Mouse (Mus musculus) lung, embryonic 16.5 days (tissue): ENCODE data around the gene Osbpl6. TPM values are rescaled to one million over a fixed set of nuclear protein-coding genes. Genes with fewer than 3 reads are reported as not detected.
A peak's percentile ranks its signal among the peaks of the same experiment; 100 is the strongest.

Experiments
- ATAC-seq: fragments of 200-750 bp; cut with Nextera tagmentation; 2 replicates; pipeline ENCODE4 v1.8.0; 2017; ENCODE audit warnings: low read depth, mild to moderate bottlenecking, moderate library complexity
- H3K27ac ChIP-seq: fragments of 300-500 bp; sonication (generic); 2 replicates; pipeline ENCODE4 v1.5.1; 2014; ENCODE audit warnings: mild to moderate bottlenecking, control low read depth, low read length
- H3K27me3 ChIP-seq: fragments of 300-500 bp; sonication (generic); 2 replicates; pipeline ENCODE4 v1.6.1; 2014; ENCODE audit warnings: low read depth, low read length, mixed read lengths; ENCODE audit not compliant: control insufficient read depth, insufficient read depth
- H3K36me3 ChIP-seq: fragments of 300-500 bp; sonication (generic); 2 replicates; pipeline ENCODE4 v1.6.1; 2014; ENCODE audit warnings: low read length; ENCODE audit not compliant: control insufficient read depth, insufficient read depth
- H3K4me1 ChIP-seq: fragments of 300-500 bp; sonication (generic); replicated peaks from 2 replicates; pipeline ENCODE4 v1.6.1; 2014; ENCODE audit warnings: low read length, mixed read lengths; ENCODE audit not compliant: control insufficient read depth, insufficient read depth
- H3K4me2 ChIP-seq: fragments of 300-500 bp; sonication (generic); 2 replicates; pipeline ENCODE4 v1.6.1; 2014; ENCODE audit warnings: low read depth, low read length, control low read depth
- H3K4me3 ChIP-seq: fragments of 300-500 bp; sonication (generic); 2 replicates; pipeline ENCODE4 v1.5.1; 2014; ENCODE audit warnings: mild to moderate bottlenecking, low read length, control low read depth
- H3K9ac ChIP-seq: fragments of 300-500 bp; sonication (generic); 2 replicates; pipeline ENCODE4 v1.6.1; 2014; ENCODE audit warnings: low read length, control low read depth
- H3K9me3 ChIP-seq: fragments of 300-500 bp; sonication (generic); 2 replicates; pipeline ENCODE4 v1.6.1; 2016; ENCODE audit warnings: low read length; ENCODE audit not compliant: control insufficient read depth
- WGBS: fragments of 180-500 bp; shearing (Covaris S2); extraction: QIAGEN DNeasy Blood & Tissue Kit; methylation state at CpG from one replicate; pipeline ENCODE4 v1.1.7; 2014; 5-methylcytosine and 5-hydroxymethylcytosine counted together
- polyA plus RNA-seq: library from polyadenylated mRNA; unstranded; fragments of >200 nt; fragmentation: Nextera tagmentation; extraction: Ambion mirVana; gene quantifications from 2 replicates; pipeline ENCODE4 v1.2.1, GENCODE M21; 2015

Gene Osbpl6
- polyA plus RNA-seq, 1 experiment from 2014 or later: 20.9 TPM

DNA sequence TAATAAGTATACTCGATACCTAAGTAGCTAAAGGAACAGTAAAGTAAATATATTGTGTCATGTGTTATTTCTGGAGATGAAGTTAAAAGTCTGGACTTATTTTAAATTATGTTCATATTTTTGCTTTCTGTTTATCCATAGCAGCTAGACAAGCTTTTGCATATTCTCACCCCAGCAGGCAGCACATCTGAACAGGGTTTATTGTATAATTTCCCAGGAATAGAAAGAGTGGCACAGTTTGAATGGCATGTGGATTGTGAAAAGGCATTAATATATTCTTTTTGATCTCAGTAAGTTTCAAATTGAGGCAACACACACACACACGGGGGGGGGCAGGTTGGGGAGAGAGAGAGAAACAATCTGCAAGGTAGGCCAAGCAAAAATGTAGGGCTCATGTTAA, 6.6 kb downstream of the Osbpl6 start:
- 61% methylated on average over 2 of the region's 2 CpGs for WGBS
- no peaks in the 10 kb centered on the region for H3K27me3 ChIP-seq
- H3K36me3 ChIP-seq: no peaks in the 10 kb centered on the region
- no peak overlapping the region for H3K9ac ChIP-seq
- no peak overlapping the region for H3K4me2 ChIP-seq
- no peak for ATAC-seq
- H3K9me3 ChIP-seq: no peaks in the 10 kb centered on the region
- no peak overlapping the region for H3K4me3 ChIP-seq
- H3K4me1 ChIP-seq: no peaks in the 10 kb centered on the region
- no peak overlapping the region for H3K27ac ChIP-seq

GRCm38 (mm10) chr2:76417446-76418141, 11.3 kb downstream of the Osbpl6 start:
- H3K27ac ChIP-seq: no peak overlapping the region
- H3K4me2 ChIP-seq: no peak overlapping the region
- ATAC-seq: no peak
- 90% methylated on average over 14 of the region's 14 CpGs for WGBS
- H3K4me1 ChIP-seq: no peaks in the 10 kb centered on the region
- no peaks in the 10 kb centered on the region for H3K36me3 ChIP-seq
- no peaks in the 10 kb centered on the region for H3K27me3 ChIP-seq
- no peak overlapping the region for H3K4me3 ChIP-seq
- H3K9me3 ChIP-seq: no peaks in the 10 kb centered on the region
- H3K9ac ChIP-seq: no peak overlapping the region

- Histone ChIP-seq H3K27me3 (no peaks in the 10 kb centered on the region), H3K9me3 (no peaks in the 10 kb centered on the region), H3K4me3 (no peak overlapping the region), H3K36me3 (no peaks in the 10 kb centered on the region), H3K9ac (no peak overlapping the region), H3K4me1 (no peaks in the 10 kb centered on the region), H3K27ac (no peak overlapping the region), H3K4me2 (no peak overlapping the region)
- no peak for ATAC-seq
- WGBS: 94% methylated on average over 3 of the region's 3 CpGs
These were observed 11.8 kb downstream of the Osbpl6 start for GRCm38 (mm10) chr2:76418142-76418518.

GRCm38 (mm10) chr2:76421411-76421924, 15.2 kb downstream of the Osbpl6 start:
- H3K9me3 ChIP-seq: no peaks in the 10 kb centered on the region
- ATAC-seq: no peak
- WGBS: 60% methylated on average over 6 of the region's 6 CpGs
- H3K27me3 ChIP-seq: no peaks in the 10 kb centered on the region
- H3K4me2 ChIP-seq: no peak overlapping the region
- no peak overlapping the region for H3K4me3 ChIP-seq
- H3K9ac ChIP-seq: no peak overlapping the region
- no peak overlapping the region for H3K27ac ChIP-seq
- peaks cover 4% of the 10 kb centered on the region; the same call in 1 of the 2 replicates for H3K4me1 ChIP-seq
- H3K36me3 ChIP-seq: no peaks in the 10 kb centered on the region

DNA sequence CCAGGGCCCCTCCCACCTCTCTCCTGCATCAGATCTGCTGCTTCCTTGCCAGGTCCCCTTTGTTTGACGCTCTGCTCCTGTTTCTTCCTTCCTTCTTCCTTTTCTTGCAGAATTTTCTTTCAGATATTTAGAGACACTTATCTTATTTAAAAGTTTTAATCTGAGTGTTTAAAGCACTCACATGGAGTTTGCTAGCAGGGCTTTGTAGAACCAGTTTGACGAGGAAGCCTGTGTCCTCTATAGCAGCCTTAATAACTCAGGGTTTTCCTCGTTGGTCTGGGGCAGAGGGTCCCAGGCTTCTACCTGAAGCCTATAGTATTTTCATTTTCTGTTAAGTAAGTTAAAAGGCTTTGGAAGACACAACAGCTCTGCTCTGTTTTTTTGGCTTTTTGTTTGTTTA, 20.5 kb downstream of the Osbpl6 start:
- 37% methylated on average over 3 of the region's 3 CpGs for WGBS

DNA sequence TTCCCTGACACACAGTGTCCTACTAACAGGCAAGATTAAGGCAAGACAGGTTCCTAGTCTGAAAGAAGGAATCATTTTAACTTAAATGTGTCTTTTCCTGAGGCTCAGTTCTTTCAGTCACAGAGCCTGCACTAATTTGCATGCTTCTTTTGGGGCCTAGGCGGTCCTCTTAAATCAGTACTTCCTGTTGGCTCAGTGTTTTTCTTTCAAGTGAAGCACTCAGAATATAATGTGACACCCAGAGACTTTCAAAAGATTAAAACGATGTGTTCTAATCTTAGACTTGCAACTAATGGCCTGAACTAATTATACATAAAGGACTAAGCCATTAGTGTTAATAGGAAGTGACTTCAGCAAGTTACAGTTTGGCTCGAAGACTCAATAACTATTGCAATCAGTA, 23.0 kb downstream of the Osbpl6 start:
- Histone ChIP-seq H3K36me3 (no peaks in the 10 kb centered on the region), H3K27ac (no peak overlapping the region), H3K4me1 (peaks cover 10% of the 10 kb centered on the region; the same call in 1 of the 2 replicates), H3K9ac (no peak overlapping the region), H3K4me3 (no peak overlapping the region), H3K4me2 (no peak overlapping the region), H3K27me3 (no peaks in the 10 kb centered on the region), H3K9me3 (no peaks in the 10 kb centered on the region)
- WGBS: 59% methylated on average over 3 of the region's 3 CpGs
- no peak for ATAC-seq

More for the DNA sequence above, 20.5 kb downstream of the Osbpl6 start:
- no peaks in the 10 kb centered on the region for H3K36me3 ChIP-seq
- no peaks in the 10 kb centered on the region for H3K27me3 ChIP-seq
- H3K9ac ChIP-seq: no peak overlapping the region
- H3K4me2 ChIP-seq: no peak overlapping the region
- H3K9me3 ChIP-seq: no peaks in the 10 kb centered on the region
- peaks cover 10% of the 10 kb centered on the region; the same call in 1 of the 2 replicates for H3K4me1 ChIP-seq
- 0 out of 2 replicates have a peak overlapping the region, but pooled peaks have one; percentile 29 for H3K27ac ChIP-seq
- ATAC-seq: peak; percentile 59; the same call in 1 of the 2 replicates
- H3K4me3 ChIP-seq: no peak overlapping the region

DNA sequence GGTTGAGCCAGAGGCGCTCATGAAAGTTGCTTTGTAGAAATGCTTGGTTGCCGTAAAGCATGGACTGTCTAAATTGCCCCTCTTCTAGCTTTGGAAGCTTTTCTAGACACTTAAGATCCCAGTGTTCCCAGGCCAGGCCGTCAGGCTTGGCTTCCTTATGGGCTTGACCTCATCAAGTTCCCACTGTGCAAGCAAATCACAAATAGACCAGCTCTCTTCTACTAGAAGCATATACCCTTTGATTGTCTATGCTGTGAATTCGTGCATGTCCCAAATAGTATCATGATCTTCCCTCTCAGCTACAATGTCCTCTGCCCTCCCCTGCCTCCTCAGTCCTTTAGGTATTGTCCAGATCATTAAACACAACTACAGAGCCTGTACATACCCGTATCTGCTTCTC, 23.5 kb downstream of the Osbpl6 start:
- ATAC-seq: no peak
- Histone ChIP-seq H3K4me2 (no peak overlapping the region), H3K27ac (no peak overlapping the region), H3K9ac (no peak overlapping the region), H3K9me3 (no peaks in the 10 kb centered on the region), H3K4me1 (peaks cover 10% of the 10 kb centered on the region; the same call in 1 of the 2 replicates), H3K36me3 (no peaks in the 10 kb centered on the region), H3K27me3 (no peaks in the 10 kb centered on the region), H3K4me3 (no peak overlapping the region)
- WGBS: 80% methylated on average over 5 of the region's 5 CpGs

- Histone ChIP-seq H3K36me3 (no peaks in the 10 kb centered on the region), H3K4me3 (no peak overlapping the region), H3K9ac (no peak overlapping the region), H3K4me1 (peaks cover 10% of the 10 kb centered on the region; the same call in 1 of the 2 replicates), H3K4me2 (no peak overlapping the region), H3K27me3 (no peaks in the 10 kb centered on the region), H3K27ac (no peak overlapping the region), H3K9me3 (no peaks in the 10 kb centered on the region)
- no peak for ATAC-seq
- WGBS: 84% methylated on average over 3 of the region's 3 CpGs
These were observed 24.2 kb downstream of the Osbpl6 start for GRCm38 (mm10) chr2:76430539-76430938.

GRCm38 (mm10) chr2:76434224-76434623, 27.9 kb downstream of the Osbpl6 start:
- Histone ChIP-seq H3K9me3 (no peaks in the 10 kb centered on the region), H3K4me3 (no peak overlapping the region), H3K27ac (no peak overlapping the region), H3K36me3 (no peaks in the 10 kb centered on the region), H3K9ac (no peak overlapping the region), H3K27me3 (no peaks in the 10 kb centered on the region), H3K4me2 (no peak overlapping the region), H3K4me1 (0 out of 2 replicates have a peak, but pooled peaks cover 2% of the 10 kb centered on the region)
- ATAC-seq: peak; percentile 43; the same call in 1 of the 2 replicates
- WGBS: 45% methylated on average over 7 of the region's 7 CpGs
